Mouse (Mus musculus): ENCODE data around the gene Ube2b. TPM values are rescaled to one million over a fixed set of nuclear protein-coding genes. Genes with fewer than 3 reads are reported as not detected.
A peak's percentile ranks its signal among the peaks of the same experiment; 100 is the strongest.

The Ube2b gene
- polyA plus RNA-seq (2011; ENCODE audit: insufficient read depth, insufficient read length, low read depth, missing spikeins) = 194 and 197 TPM in 2 replicates

DNA sequence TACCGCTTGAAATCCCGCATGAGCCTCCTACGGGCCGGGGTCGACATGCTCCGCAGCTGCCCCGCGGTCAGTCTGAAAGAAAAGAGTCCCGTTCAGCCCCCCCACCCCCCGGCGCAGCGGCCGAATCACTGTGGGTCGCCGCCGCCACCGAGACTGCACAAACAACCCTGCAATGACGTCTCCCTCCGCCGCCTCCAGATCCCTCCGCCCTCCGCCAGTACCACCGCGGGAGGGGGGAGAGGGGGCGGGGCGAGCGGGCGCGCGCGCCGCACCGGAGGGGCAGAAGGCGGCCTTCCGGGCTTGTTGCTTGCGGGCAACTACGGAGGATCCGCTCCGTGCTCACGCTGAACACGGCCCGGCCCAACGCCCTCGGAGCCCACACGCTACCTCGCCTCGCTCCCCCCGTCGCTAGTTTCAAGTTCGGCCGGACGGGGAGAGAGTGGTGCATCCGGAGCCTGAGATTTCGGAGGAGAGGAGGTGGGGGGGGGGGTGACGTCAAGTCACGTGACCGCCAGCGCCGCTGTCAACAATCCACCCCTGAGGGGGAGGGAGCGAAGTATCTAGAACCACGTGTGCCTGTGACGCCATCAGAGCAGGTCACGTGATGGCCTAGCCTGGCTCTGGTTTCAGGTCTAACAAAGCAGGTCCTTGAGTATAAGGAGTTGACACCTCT lies at the start of gene Ube2b:
TSS of gene Ube2b (minus strand) at position 473 of the 673 bp plus-strand sequence.
- Histone ChIP-seq H3K9ac (ENCODE audit: low read depth, poor library complexity, severe bottlenecking) (peak within 1 kb of the TSS; percentile 97), H3K4me3 (ENCODE audit: low read depth, low read length) (peak within 1 kb of the TSS; percentile 88), H3K4me1 (ENCODE audit: control insufficient read depth, insufficient read depth, low read length) (no peaks in the 10 kb centered on the region), H3K27me3 (ENCODE audit: control insufficient read depth, insufficient read depth, low read length, poor library complexity, severe bottlenecking) (no peaks in the 10 kb centered on the region), H3K9me3 (replicated peaks; ENCODE audit: control insufficient read depth, insufficient read depth, low read length, poor library complexity, severe bottlenecking) (no peaks in the 10 kb centered on the region), H3K27ac (ENCODE audit: insufficient read depth, low read length) (peak within 1 kb of the TSS; percentile 94), H3K36me3 (ENCODE audit: control insufficient read depth, insufficient read depth, low read length, poor library complexity, severe bottlenecking) (peaks cover 24% of the 10 kb centered on the region)
- TF ChIP-seq POLR2A (IDR thresholded peaks at IDR 0.05; ENCODE audit: insufficient read depth, low read length) = no peak
- TF ChIP-seq EP300 (IDR thresholded peaks at IDR 0.05; ENCODE audit: insufficient read depth, low read depth, low read length) = peak; percentile 83

DNA sequence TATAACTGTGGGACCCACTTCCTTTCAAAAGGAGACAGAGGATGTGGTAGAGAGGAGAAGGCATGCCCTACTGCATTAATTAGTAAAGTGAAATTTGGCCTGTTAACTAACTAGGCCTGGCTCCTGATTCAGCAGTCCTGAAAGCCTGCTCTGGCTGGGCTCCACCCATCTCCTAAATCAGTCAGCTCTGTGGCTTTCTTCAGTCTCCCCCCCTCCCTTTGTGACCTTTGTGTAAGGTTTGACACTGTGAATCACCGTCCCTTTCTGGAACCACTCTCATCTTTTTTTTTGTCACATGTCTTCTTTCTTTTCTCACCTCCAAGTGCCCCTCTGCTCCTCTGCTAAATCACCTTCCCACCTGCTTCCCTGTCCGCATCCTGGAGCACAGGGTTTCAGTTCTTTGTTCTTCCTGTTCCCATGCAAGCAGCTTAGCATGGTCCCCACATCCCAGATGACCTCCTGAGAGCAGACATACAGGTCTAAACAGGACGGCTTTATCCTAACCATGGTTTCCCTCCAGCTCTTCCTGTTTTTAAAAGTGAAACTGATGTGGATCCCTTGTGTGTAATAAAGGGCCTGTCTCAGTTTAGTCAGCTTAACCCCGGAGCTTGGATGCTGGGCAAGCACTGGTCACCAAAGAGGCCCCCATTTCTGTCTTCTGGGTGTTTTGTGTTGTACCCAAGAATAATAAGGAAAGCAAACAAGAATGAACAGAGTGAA lies 46.0 kb upstream of the Ube2b start:
- no peaks in the 10 kb centered on the region for H3K27me3 ChIP-seq (ENCODE audit: control insufficient read depth, insufficient read depth, low read length, poor library complexity, severe bottlenecking)
- H3K9ac ChIP-seq (ENCODE audit: low read depth, poor library complexity, severe bottlenecking) = no peak overlapping the region

DNA sequence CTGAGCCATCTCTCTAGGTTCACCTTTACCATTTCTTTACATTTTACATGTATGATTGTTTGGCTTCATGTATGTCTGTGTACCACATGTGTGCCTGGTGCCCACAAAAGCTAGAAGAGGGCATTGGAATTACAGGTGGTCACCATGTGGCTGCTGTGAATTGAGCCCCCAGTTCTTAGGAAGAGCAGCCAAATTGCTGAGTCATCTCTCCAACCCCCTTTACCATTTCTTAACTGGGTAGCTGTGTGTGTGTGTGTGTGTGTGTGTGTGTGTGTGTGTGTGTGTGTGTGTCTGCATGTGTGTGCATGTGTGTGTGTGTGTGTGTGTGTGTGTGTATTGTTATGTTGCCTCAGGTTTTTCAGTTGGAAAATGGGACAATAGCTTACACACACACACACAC lies 43.6 kb upstream of the Ube2b start:
- Histone ChIP-seq H3K9me3 (replicated peaks; ENCODE audit: control insufficient read depth, insufficient read depth, low read length, poor library complexity, severe bottlenecking) (no peaks in the 10 kb centered on the region), H3K36me3 (ENCODE audit: control insufficient read depth, insufficient read depth, low read length, poor library complexity, severe bottlenecking) (no peaks in the 10 kb centered on the region), H3K4me1 (ENCODE audit: control insufficient read depth, insufficient read depth, low read length) (no peaks in the 10 kb centered on the region), H3K27me3 (ENCODE audit: control insufficient read depth, insufficient read depth, low read length, poor library complexity, severe bottlenecking) (no peaks in the 10 kb centered on the region), H3K4me3 (ENCODE audit: low read depth, low read length) (no peak overlapping the region), H3K9ac (ENCODE audit: low read depth, poor library complexity, severe bottlenecking) (no peak overlapping the region), H3K27ac (ENCODE audit: insufficient read depth, low read length) (no peak overlapping the region)
- TF ChIP-seq CTCF (IDR thresholded peaks at IDR 0.05; ENCODE audit: low read depth, low read length) = no peak
- TF ChIP-seq EP300 (IDR thresholded peaks at IDR 0.05; ENCODE audit: insufficient read depth, low read depth, low read length) = no peak
- TF ChIP-seq POLR2A (IDR thresholded peaks at IDR 0.05; ENCODE audit: insufficient read depth, low read length) = no peak

More for the DNA sequence above, 46.0 kb upstream of the Ube2b start:
- H3K4me3 ChIP-seq (ENCODE audit: low read depth, low read length) = no peak overlapping the region
- no peak overlapping the region for H3K27ac ChIP-seq (ENCODE audit: insufficient read depth, low read length)
- H3K9me3 ChIP-seq (replicated peaks; ENCODE audit: control insufficient read depth, insufficient read depth, low read length, poor library complexity, severe bottlenecking) = no peaks in the 10 kb centered on the region
- no peaks in the 10 kb centered on the region for H3K4me1 ChIP-seq (ENCODE audit: control insufficient read depth, insufficient read depth, low read length)
- H3K36me3 ChIP-seq (ENCODE audit: control insufficient read depth, insufficient read depth, low read length, poor library complexity, severe bottlenecking) = no peaks in the 10 kb centered on the region
- TF ChIP-seq EP300 (IDR thresholded peaks at IDR 0.05; ENCODE audit: insufficient read depth, low read depth, low read length) (no peak), POLR2A (IDR thresholded peaks at IDR 0.05; ENCODE audit: insufficient read depth, low read length) (no peak), CTCF (IDR thresholded peaks at IDR 0.05; ENCODE audit: low read depth, low read length) (no peak)

DNA sequence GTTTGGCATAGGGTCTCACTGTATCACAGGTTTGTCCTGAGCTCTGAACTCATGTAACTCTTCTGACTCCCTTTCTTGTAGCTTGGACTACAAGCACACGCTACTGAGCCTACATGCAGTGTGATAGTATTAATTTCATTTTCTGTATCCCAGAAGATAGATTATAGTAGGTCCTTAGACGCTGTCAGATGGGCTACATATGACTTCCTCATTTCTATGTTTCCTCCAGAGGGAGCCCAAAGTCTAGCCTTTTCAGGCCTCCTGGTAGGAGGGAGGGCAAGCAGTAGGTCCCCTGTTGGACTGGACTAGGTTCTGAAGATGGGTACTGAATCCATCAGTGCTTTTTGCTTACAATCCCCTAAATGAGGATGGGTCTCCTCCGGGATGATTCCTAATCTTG lies 42.7 kb upstream of the Ube2b start:
- no peak overlapping the region for H3K4me3 ChIP-seq (ENCODE audit: low read depth, low read length)
- no peaks in the 10 kb centered on the region for H3K4me1 ChIP-seq (ENCODE audit: control insufficient read depth, insufficient read depth, low read length)
- H3K9me3 ChIP-seq (replicated peaks; ENCODE audit: control insufficient read depth, insufficient read depth, low read length, poor library complexity, severe bottlenecking) = no peaks in the 10 kb centered on the region
- H3K27ac ChIP-seq (ENCODE audit: insufficient read depth, low read length) = no peak overlapping the region
- H3K9ac ChIP-seq (ENCODE audit: low read depth, poor library complexity, severe bottlenecking) = no peak overlapping the region
- H3K36me3 ChIP-seq (ENCODE audit: control insufficient read depth, insufficient read depth, low read length, poor library complexity, severe bottlenecking) = no peaks in the 10 kb centered on the region
- no peaks in the 10 kb centered on the region for H3K27me3 ChIP-seq (ENCODE audit: control insufficient read depth, insufficient read depth, low read length, poor library complexity, severe bottlenecking)
- no peak for TF ChIP-seq CTCF (IDR thresholded peaks at IDR 0.05; ENCODE audit: low read depth, low read length)
- TF ChIP-seq POLR2A (IDR thresholded peaks at IDR 0.05; ENCODE audit: insufficient read depth, low read length) = no peak
- no peak for TF ChIP-seq EP300 (IDR thresholded peaks at IDR 0.05; ENCODE audit: insufficient read depth, low read depth, low read length)

DNA sequence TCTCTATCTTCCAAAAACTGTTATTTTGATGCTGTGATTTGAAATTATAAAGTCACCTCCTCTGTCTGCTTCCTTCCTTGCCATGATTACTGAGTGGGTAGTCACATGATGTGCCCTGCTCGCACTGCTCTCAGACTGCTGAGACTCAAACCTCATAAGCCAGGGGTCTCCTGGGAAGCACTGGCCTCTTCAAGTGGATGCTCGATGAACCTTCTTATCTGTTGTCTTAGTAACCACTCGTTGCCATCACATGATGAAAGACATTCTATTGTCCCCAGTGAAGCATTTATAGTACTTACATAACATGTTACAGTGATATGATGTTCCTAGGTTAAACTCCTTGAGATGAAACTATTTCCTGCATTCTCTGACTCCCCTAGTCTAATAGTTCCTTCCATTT lies 37.1 kb upstream of the Ube2b start:
- Histone ChIP-seq H3K36me3 (ENCODE audit: control insufficient read depth, insufficient read depth, low read length, poor library complexity, severe bottlenecking) (no peaks in the 10 kb centered on the region), H3K4me1 (ENCODE audit: control insufficient read depth, insufficient read depth, low read length) (no peaks in the 10 kb centered on the region), H3K27ac (ENCODE audit: insufficient read depth, low read length) (no peak overlapping the region), H3K9me3 (replicated peaks; ENCODE audit: control insufficient read depth, insufficient read depth, low read length, poor library complexity, severe bottlenecking) (no peaks in the 10 kb centered on the region), H3K27me3 (ENCODE audit: control insufficient read depth, insufficient read depth, low read length, poor library complexity, severe bottlenecking) (no peaks in the 10 kb centered on the region), H3K9ac (ENCODE audit: low read depth, poor library complexity, severe bottlenecking) (no peak overlapping the region), H3K4me3 (ENCODE audit: low read depth, low read length) (no peak overlapping the region)
- TF ChIP-seq CTCF (IDR thresholded peaks at IDR 0.05; ENCODE audit: low read depth, low read length) = no peak
- no peak for TF ChIP-seq EP300 (IDR thresholded peaks at IDR 0.05; ENCODE audit: insufficient read depth, low read depth, low read length)
- no peak for TF ChIP-seq POLR2A (IDR thresholded peaks at IDR 0.05; ENCODE audit: insufficient read depth, low read length)

DNA sequence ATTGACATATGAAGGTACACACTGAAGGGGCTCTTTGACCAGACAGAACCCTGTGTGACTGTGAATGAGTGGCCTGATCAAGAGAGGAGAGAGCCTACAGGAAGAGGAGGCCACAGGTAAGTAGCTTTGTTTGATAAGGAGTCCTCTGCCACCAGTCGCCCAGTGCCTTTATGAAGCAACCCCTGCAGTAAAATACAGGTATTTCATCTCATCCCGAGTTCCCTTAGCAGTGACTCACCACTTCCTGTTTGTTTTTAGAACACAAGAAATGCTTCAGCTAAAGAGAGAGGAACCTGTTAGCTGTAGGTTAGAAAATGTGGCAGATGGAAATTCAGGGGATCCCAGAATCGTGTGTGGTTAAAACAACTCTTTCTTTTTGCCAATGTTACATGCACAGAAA lies 35.3 kb upstream of the Ube2b start:
- Histone ChIP-seq H3K36me3 (ENCODE audit: control insufficient read depth, insufficient read depth, low read length, poor library complexity, severe bottlenecking) (no peaks in the 10 kb centered on the region), H3K27me3 (ENCODE audit: control insufficient read depth, insufficient read depth, low read length, poor library complexity, severe bottlenecking) (no peaks in the 10 kb centered on the region), H3K27ac (ENCODE audit: insufficient read depth, low read length) (no peak overlapping the region), H3K9ac (ENCODE audit: low read depth, poor library complexity, severe bottlenecking) (no peak overlapping the region), H3K9me3 (replicated peaks; ENCODE audit: control insufficient read depth, insufficient read depth, low read length, poor library complexity, severe bottlenecking) (no peaks in the 10 kb centered on the region), H3K4me1 (ENCODE audit: control insufficient read depth, insufficient read depth, low read length) (no peaks in the 10 kb centered on the region), H3K4me3 (ENCODE audit: low read depth, low read length) (no peak overlapping the region)
- TF ChIP-seq CTCF (IDR thresholded peaks at IDR 0.05; ENCODE audit: low read depth, low read length) = no peak
- TF ChIP-seq EP300 (IDR thresholded peaks at IDR 0.05; ENCODE audit: insufficient read depth, low read depth, low read length) = no peak
- no peak for TF ChIP-seq POLR2A (IDR thresholded peaks at IDR 0.05; ENCODE audit: insufficient read depth, low read length)
